Mouse (Mus musculus) gonadal fat pad, adult 2 months (tissue): ENCODE data around the gene Nrp2. TPM values are rescaled to one million over a fixed set of nuclear protein-coding genes. Genes with fewer than 3 reads are reported as not detected.
A peak's percentile ranks its signal among the peaks of the same experiment; 100 is the strongest.

Source experiments
- DNase-seq: peaks from one replicate; pipeline ENCODE4 v3.0.0-alpha.2; 2012; ENCODE audit warnings: low read depth
- polyA plus RNA-seq: library from polyadenylated mRNA; depleted of rRNA; stranded (reverse); fragments of >200 nt; gene quantifications from 2 replicates; pipeline ENCODE4 v1.2.3, GENCODE M21; 2012

Nrp2 gene
- polyA plus RNA-seq, 1 experiment = 13.0 TPM

GRCm38 (mm10) chr1:62820170-62820569, 117.1 kb downstream of the Nrp2 start:
- no peak for DNase-seq

GRCm38 (mm10) chr1:62821509-62822398, 118.7 kb downstream of the Nrp2 start:
- DNase-seq = no peak

GRCm38 (mm10) chr1:62823549-62824195, 120.6 kb downstream of the Nrp2 start:
- peak; percentile 89 for DNase-seq

- DNase-seq = no peak
Measured at GRCm38 (mm10) chr1:62825822-62826765, 123.0 kb downstream of the Nrp2 start.

GRCm38 (mm10) chr1:62827316-62827715, 124.2 kb downstream of the Nrp2 start:
- DNase-seq = no peak

- DNase-seq = no peak
Measured at GRCm38 (mm10) chr1:62828156-62828555, 125.1 kb downstream of the Nrp2 start.

- no peak for DNase-seq
Measured at GRCm38 (mm10) chr1:62829690-62830417, 126.8 kb downstream of the Nrp2 start.

GRCm38 (mm10) chr1:62830418-62830769, 127.3 kb downstream of the Nrp2 start:
- no peak for DNase-seq

GRCm38 (mm10) chr1:62831725-62832455, 128.8 kb downstream of the Nrp2 start:
- DNase-seq = no peak

- DNase-seq = no peak
Measured at GRCm38 (mm10) chr1:62833356-62833755, 130.3 kb downstream of the Nrp2 start.

- DNase-seq = no peak
Measured at GRCm38 (mm10) chr1:62834443-62835185, 131.5 kb downstream of the Nrp2 start.

- peak; percentile 91 for DNase-seq
Measured at GRCm38 (mm10) chr1:62838083-62838482, 135.0 kb downstream of the Nrp2 start.

GRCm38 (mm10) chr1:62838631-62839030, 135.5 kb downstream of the Nrp2 start:
- DNase-seq = no peak

GRCm38 (mm10) chr1:62843215-62843614, 140.1 kb downstream of the Nrp2 start:
- no peak for DNase-seq

GRCm38 (mm10) chr1:62850990-62851940, 148.2 kb downstream of the Nrp2 start:
- DNase-seq = no peak

GRCm38 (mm10) chr1:62853362-62853761, 150.3 kb downstream of the Nrp2 start:
- no peak for DNase-seq

GRCm38 (mm10) chr1:62853996-62854395, 150.9 kb downstream of the Nrp2 start:
- DNase-seq = no peak

- peak; percentile 88 for DNase-seq
Measured at GRCm38 (mm10) chr1:62859098-62859497, 156.0 kb downstream of the Nrp2 start.
